Mouse (Mus musculus) adipose tissue, adult 10 weeks (tissue): ENCODE measurements around the gene Srsf6. TPM values are rescaled to one million over a fixed set of nuclear protein-coding genes. Genes with fewer than 3 reads are reported as not detected.

ENCODE experiments used
- polyA plus RNA-seq: library from polyadenylated mRNA; stranded (reverse); fragments of 350-450 nt; fragmentation: Illumina TruSeq; extraction: RNeasy Lipid Tissue Mini Kit (QIAGEN cat#74804); gene quantifications from one replicate; pipeline ENCODE4 v1.2.3, GENCODE M21; 2014; ENCODE audit warnings: low read depth, low replicate concordance

The Srsf6 gene
- polyA plus RNA-seq: 159 TPM

DNA sequence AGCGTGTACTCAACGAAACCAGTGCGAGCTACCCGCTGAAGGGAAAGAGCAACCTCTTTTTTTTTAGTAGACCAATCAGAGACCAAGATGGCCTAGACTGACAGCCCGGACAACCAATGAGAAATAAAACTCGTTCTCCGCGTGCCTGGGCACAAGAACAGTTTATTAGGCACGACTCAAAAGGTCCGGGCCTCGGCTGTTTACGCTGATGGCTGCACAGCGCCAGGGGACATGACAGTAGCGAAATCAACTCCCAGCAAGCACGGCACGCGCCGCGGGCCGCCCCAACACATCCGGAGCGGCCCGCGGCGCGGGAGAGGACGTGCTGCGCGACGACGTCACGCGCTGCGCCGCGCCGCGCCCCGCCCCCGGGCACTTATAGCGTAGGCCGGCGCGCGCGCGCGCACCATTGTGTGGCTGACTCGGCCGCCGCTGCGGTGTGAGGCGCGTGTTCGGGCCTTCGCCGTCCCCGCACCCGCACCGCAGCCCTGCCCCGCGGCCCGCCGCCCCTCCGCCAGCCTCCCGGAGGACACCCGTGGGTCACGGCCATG lies at the start of gene Srsf6:
Srsf6 (plus strand) TSS at position 406 of the 551 bp plus-strand sequence.

DNA sequence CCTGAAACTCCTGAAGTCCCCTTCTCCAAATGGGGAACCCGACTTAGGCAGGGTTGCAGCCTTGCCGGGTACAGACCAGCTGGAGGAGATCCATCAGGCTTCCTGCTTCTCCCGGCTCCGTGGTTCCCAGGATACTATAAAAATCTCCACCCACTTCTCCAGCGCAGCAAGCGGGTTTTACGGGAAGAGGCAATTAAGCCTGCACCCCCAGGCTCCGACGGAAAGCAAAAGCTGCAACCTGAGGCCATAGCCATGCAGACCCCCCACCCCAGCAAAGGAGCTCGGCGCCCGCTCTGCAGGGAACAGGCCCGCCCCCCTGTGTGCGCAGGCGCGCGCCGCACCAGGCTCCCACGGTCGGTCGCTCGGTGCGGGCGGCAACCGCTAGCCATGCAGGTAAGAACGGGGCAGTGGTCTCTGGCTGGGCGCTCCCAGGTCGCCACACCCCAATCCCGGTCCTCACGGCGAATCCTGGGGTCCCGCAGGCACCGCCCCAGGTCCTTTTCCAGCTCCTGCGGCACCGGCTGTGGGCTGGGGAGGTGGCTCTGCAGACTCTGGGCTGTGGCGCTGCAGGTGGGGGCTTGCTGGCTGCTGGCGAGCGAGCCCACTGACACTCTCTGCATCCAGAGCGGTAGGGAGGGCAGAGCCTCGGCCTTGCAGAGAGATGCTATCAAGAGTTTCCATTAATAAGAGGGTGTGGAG lies 12.0 kb downstream of the Srsf6 start, which contains the start of gene L3mbtl1:
L3mbtl1 (plus strand) TSS at position 325 of the 699 bp plus-strand sequence.

Other genes with a start within 250 kb of the Srsf6 start
- 0.15 TPM for gene L3mbtl1, start 11.9 kb downstream of the Srsf6 start, polyA plus RNA-seq
- gene Sgk2, start 55.8 kb downstream of the Srsf6 start, polyA plus RNA-seq: not detected
- gene Ift52, start 85.8 kb downstream of the Srsf6 start, polyA plus RNA-seq: 49.4 TPM
- gene Mybl2, start 123.2 kb downstream of the Srsf6 start, polyA plus RNA-seq: 2.0 TPM
- 7.7 TPM for gene Gtsf1l, start 156.3 kb downstream of the Srsf6 start, polyA plus RNA-seq